Mouse (Mus musculus) heart, adult 8-10 months (tissue): ENCODE data around the gene Cradd. TPM values are rescaled to one million over a fixed set of nuclear protein-coding genes. Genes with fewer than 3 reads are reported as not detected.

Experiments used
- DNase-seq: peaks from one replicate; pipeline ENCODE4 v3.0.0; 2022; ENCODE audit warnings: low spot score
- total RNA-seq, 4 experiments: library from RNA; stranded (reverse); gene quantifications; 2 replicates each; pipeline ENCODE4 v1.2.4; 2022

Cradd gene
- total RNA-seq, 4 experiments from 2014 or later, result 6.6 to 15.0 (median 10.4) TPM

- no peak for DNase-seq
Measured at GRCm38 (mm10) chr10:95334826-95335225, 10.9 kb upstream of the Cradd start.

GRCm38 (mm10) chr10:95332596-95332995 is 8.7 kb upstream of the Cradd start:
- DNase-seq, result no peak

- DNase-seq, result no peak
Measured at GRCm38 (mm10) chr10:95330375-95331363, 6.7 kb upstream of the Cradd start.

DNA sequence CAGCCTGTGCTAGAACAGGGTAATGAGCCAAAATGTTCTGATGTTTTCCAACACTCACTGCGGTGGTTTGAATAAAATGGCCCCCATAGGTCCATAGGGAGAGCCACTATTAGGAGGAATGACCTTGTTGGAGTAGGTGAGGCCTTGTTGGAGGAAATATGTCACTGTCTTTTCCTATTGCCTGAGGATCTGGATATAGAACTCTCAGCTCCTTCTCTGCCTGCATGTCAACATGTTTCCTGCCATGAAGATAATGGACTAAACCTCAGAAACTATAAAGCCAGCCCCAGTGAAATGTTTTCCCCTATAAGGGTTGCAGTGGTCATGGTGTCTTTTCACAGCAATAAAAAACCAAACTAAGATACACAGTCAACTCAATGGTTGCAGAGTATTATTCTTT is 6.0 kb upstream of the Cradd start:
- DNase-seq, result no peak

GRCm38 (mm10) chr10:95324278-95324631 is 322 bp upstream of the Cradd start:
- DNase-seq, result no peak

DNA sequence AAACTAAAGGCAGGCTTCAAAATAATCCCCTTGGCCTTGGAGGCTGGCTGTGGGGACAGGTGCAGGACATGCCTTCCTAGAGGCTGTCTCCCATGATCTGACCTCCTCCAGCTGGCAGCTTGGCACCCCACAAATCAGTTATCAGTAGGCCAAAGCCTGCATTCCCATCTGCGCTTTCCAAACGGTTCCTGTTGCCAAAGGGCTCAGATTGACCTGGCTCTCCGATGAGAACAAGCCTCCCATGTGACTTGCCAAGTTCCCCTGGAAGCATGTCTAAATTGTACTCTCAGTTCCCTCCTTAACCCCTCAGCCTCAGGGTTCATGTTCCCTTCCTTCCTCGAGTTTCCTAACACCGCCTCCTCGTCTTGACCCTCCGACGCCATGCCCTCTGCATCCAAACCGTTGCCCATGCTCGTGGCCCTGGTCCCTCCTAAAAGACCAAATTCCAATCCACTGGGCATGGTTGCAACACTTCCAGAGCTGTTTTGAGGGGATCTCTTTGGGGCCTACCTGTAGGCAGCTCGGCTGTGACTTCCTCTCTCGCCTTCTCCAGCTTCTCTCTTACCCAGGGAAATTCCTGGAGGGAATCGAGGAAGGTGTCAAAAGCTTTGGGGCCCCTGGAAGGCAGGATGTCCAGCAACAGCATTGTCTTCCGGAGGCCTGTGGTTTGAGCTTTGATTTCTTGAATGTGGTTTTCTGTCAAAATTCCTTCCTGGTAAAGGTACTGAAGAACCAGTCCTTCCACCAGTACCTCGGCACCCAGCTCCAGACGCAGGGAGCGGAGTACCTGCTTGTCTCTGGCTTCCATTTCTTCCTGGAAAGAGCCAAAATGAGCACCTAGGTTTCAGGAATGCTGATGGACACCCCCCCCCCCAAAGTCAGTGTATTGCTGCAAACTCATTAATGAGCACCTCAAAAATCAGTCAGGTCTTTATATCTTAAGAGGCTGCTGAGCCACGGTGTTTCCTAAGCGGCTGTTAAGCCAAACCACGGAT is 1.6 kb downstream of the Cradd start:
- DNase-seq, result peak; percentile 89

DNA sequence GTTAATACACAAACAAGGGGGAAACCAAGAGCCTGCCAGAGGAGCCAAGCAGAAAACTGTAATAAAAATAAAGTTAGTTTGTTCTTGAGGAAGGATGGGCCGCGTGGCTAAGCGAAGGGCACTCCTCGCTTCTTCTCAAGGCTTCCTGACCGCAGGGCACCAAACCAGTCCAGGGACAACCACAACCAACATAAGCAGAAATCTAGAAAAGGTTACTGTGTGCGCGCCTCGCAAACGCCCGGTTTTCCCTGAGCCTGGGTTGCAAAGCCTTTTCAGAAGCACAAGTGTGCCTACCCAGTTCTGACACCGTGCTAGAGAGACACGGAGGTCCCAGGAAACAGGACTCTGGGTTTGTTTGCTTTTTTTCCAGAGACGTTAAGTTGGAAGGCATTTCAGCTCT is 4.9 kb downstream of the Cradd start:
- no peak for DNase-seq

GRCm38 (mm10) chr10:95318392-95318708 is 5.6 kb downstream of the Cradd start:
- no peak for DNase-seq

- DNase-seq, result peak; percentile 78
Measured at GRCm38 (mm10) chr10:95317581-95318391, 6.1 kb downstream of the Cradd start.

DNA sequence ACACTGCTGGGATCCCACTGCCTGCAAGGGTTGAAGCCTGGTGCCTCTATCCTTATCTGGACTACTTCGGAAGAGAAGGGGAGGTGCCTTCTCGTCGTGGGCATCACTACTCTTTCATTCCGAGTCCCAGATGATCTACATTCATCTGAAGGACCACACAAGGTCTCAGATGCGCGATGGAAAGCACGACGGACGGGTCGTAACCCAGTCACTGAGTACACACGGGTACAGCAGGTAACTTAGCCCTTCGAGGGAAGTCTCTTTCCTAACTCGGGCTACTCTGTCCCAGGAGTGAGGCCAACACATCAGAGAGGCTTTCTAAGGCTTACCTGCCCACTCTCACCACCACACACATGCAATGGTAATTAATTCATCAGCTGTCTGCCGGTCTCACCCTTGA is 6.8 kb downstream of the Cradd start:
- DNase-seq, result no peak

GRCm38 (mm10) chr10:95316675-95317074 is 7.3 kb downstream of the Cradd start:
- no peak for DNase-seq

- DNase-seq, result no peak
Measured at GRCm38 (mm10) chr10:95315801-95316474, 8.0 kb downstream of the Cradd start.

- DNase-seq, result no peak
Measured at GRCm38 (mm10) chr10:95315321-95315720, 8.6 kb downstream of the Cradd start.

GRCm38 (mm10) chr10:95314019-95314418 is 9.9 kb downstream of the Cradd start:
- DNase-seq, result no peak

DNA sequence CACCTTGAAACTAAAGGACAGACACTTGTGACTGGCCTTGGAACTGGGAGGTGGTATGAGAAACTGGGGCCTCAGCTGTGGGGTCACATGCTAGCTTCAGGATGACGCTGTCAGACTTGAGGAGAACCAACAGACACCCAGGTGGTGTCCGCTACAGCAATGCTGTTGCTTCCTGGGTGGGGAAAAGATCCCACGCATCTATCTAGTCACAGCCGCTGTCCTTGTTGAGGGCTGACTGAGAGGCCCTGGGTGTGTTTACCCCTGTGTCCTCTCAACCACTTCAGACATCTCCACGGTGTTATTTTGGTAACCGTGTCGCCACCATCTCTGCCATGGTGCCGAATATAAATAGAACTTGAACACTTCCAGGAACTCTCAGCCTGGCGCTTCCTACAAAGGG is 10.4 kb downstream of the Cradd start:
- peak; percentile 64 for DNase-seq

GRCm38 (mm10) chr10:95310688-95311441 is 13.1 kb downstream of the Cradd start:
- DNase-seq, result no peak

DNA sequence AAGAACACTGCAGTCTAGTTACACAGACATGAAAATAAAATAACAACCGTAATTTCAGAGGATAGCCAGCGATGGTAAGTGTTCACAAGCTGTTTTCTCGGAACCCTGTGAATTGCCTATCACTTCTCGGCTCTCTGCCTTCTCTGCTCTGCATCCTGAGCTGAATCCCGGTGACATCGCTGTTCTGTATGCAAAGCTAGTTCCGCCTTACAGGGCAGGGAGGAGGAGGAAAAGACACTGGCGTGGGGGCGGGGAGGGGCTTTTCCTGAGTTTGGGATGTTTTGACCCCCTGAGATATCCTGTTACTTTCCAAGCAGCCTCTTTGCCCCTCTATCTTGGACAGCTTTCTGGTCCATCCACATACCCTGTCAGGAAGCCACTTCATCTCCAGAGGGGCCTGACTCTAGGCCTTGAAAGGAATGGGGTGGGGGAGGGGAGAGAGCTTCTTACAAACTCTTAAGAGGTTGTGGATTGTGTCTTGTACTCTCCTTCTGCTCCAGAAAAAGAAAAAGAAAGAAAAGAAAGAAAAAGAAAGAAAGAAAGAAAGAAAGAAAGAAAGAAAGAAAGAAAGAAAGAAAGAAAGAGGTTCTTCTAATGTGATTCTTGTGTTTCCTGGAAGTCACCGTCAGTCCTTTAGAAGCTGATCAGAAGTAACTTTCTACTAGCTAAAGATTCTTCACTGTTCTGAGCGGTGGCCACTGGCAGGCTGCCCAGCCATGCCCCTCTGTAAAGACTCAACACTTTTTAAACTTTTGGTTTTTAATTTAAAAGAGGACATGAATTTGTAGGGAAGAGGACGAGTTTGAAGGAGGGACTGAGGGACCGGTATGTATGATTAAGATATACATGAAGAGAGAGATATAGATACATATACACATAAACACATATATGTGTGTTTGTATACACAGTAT is 14.3 kb downstream of the Cradd start:
- DNase-seq, result no peak

GRCm38 (mm10) chr10:95308991-95309390 is 14.9 kb downstream of the Cradd start:
- DNase-seq, result no peak

DNA sequence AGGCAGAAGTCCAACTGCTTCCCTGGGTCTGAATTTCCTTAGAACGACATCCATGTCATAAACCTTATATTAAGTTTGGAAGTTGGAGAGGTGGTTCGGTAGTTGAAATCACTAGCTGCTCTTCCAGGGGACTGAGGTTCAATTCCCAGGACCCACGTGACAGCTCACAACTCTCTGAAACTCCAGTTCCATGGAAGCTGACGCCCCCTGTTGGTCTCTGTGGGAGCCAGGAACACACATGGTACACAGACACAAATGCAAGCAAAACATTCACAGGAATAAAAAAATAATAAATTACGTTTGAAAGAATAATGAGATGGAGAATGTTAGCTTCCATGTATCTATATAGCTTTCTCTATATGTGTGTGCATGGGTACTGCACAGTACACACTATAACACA is 16.0 kb downstream of the Cradd start:
- DNase-seq, result no peak
